Mouse (Mus musculus): Measurements from ENCODE around the gene Hipk1.

DNA sequence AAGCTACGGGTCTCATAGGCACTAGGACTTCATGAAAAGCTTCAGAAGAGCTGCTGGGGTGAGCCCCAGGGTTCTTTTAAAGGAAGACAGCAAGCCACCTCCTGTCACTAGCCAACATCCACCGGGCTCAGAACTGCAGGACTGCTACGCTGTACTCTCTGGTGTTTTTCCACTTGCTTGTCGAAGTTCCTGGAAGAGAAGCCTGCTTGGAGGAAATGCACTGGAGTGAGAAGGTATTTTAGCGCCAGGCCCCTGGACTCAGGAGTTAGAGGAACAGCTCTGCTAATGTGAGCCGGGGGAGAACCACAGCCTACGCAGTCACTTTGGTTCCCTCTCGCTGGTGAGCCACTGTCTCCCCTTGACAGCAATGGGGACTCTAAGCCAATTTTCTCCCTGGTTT is 11.5 kb upstream of the Hipk1 start:
- TF ChIP-seq CTCF (IDR thresholded peaks at IDR 0.05): no peak
- no peak for TF ChIP-seq EP300 (IDR thresholded peaks at IDR 0.05; ENCODE audit: insufficient read depth, low read depth, low read length)
- TF ChIP-seq POLR2A (IDR thresholded peaks at IDR 0.05; ENCODE audit: insufficient read depth, low read depth, low read length): no peak

All from heart, adult 2 months (tissue).